Comparison of ENCODE assay signal across 9 mouse cellular contexts in genomic region chr4:155297057-155297456, GRCm38 (mm10). TPM values are rescaled to one million over a fixed set of nuclear protein-coding genes. Genes with fewer than 3 reads are reported as not detected.
DNase-seq lines count a peak whose midpoint lies in the region; ATAC-seq lines count a peak whose summit lies in the region.
"Had no signal": no experiment of that assay in that cellular context is flagged by ENCODE, and none has a peak within 500 bp of the region (broad histone marks: within the 10 kb centered on the region; RNA-seq: fewer than 3 reads in every experiment).

No protein-coding gene starts in this region.

- no peak overlapping the region for H3K9ac ChIP-seq in kidney, embryonic 16.5 days (replicated peaks; ENCODE audit: low read length)
- no peak overlapping the region for H3K9ac ChIP-seq in limb, embryonic 11.5 days (ENCODE audit: low read length)

- H3K27me3 ChIP-seq in kidney, embryonic 16.5 days (ENCODE audit: insufficient read depth, low read length): no peaks in the 10 kb centered on the region
- H3K27me3 ChIP-seq in limb, embryonic 11.5 days (ENCODE audit: control insufficient read depth, insufficient read depth, low read length): no peaks in the 10 kb centered on the region

- no peaks in the 10 kb centered on the region for H3K36me3 ChIP-seq in kidney, embryonic 16.5 days (ENCODE audit: insufficient read depth, low read length)
- H3K36me3 ChIP-seq in limb, embryonic 11.5 days (ENCODE audit: control insufficient read depth, insufficient read depth, low read length): no peaks in the 10 kb centered on the region

- H3K9me3 ChIP-seq in kidney, embryonic 16.5 days (ENCODE audit: low read length): no peaks in the 10 kb centered on the region
- no peaks in the 10 kb centered on the region for H3K9me3 ChIP-seq in limb, embryonic 11.5 days (ENCODE audit: control insufficient read depth, low read length)

- H3K4me1 ChIP-seq in kidney, embryonic 16.5 days (ENCODE audit: insufficient read depth, low read length): no peaks in the 10 kb centered on the region
- H3K4me1 ChIP-seq in limb, embryonic 11.5 days (ENCODE audit: control insufficient read depth, insufficient read depth, low read length): peaks cover 6% of the 10 kb centered on the region; the same call in 1 of the 2 replicates

- WGBS in kidney, embryonic 16.5 days: 54% methylated on average over 2 of the region's 2 CpGs
- WGBS in limb, embryonic 11.5 days: 62% methylated on average over 2 of the region's 2 CpGs

- DNase-seq in adrenal gland, postnatal 10 days: peak; percentile 54
- DNase-seq in adrenal gland, postnatal 4 days (ENCODE audit: low spot score in 2 of 2): no peak
- peak; percentile 71 for DNase-seq in kidney, postnatal 10 days
- peak; percentile 33 for DNase-seq in MEL-GATA-1-ER (ENCODE audit: extremely low read depth, low read depth)
- peak; percentile 73 for DNase-seq in limb, embryonic 11.5 days (ENCODE audit: low spot score)
- no peak for DNase-seq in frontal cortex, adult 2 months (ENCODE audit: extremely low spot score in 1 of 2, low spot score in 1 of 2)
- DNase-seq in urinary bladder, postnatal 4 days (ENCODE audit: low spot score in 2 of 2): no peak

- no peak overlapping the region for H3K27ac ChIP-seq in kidney, embryonic 16.5 days (ENCODE audit: low read length)
- no peak overlapping the region for H3K27ac ChIP-seq in limb, embryonic 11.5 days (replicated peaks; ENCODE audit: low read depth, low read length)
- H3K27ac ChIP-seq: macrophage had no signal

- H3K4me2 ChIP-seq in kidney, embryonic 16.5 days (replicated peaks; ENCODE audit: low read depth, low read length): no peak overlapping the region
- no peak overlapping the region for H3K4me2 ChIP-seq in limb, embryonic 11.5 days (ENCODE audit: low read depth, severe bottlenecking)

- no peak overlapping the region for H3K4me3 ChIP-seq in kidney, embryonic 16.5 days (ENCODE audit: low read length)
- no peak overlapping the region for H3K4me3 ChIP-seq in limb, embryonic 11.5 days (ENCODE audit: low read depth, low read length)

- ATAC-seq in kidney, embryonic 16.5 days (ENCODE audit: low FRiP score, low TSS enrichment): no peak
- ATAC-seq in limb, embryonic 11.5 days (ENCODE audit: insufficient number of reproducible peaks, low FRiP score, low TSS enrichment, low read depth): no peak

RNA-seq across cellular contexts. Expression of gene Faap20, which starts 47.5 kb away (rescaled TPM):
- 10 to 100 TPM; 41.1 to 47.3 TPM for total RNA-seq in adrenal gland, postnatal 10 days (2021)
- 10 to 100 TPM; 54.9 to 56.3 TPM for total RNA-seq in adrenal gland, postnatal 4 days (2021)
- 77.4 and 77.8 TPM in 2 replicates for polyA plus RNA-seq in kidney, embryonic 16.5 days (2015; fragmentation: Nextera tagmentation; extraction: Ambion mirVana)
- 103 and 104 TPM in 2 replicates for polyA plus RNA-seq in limb, embryonic 11.5 days (2014; fragmentation: Nextera tagmentation; extraction: Ambion mirVana)
- polyA plus RNA-seq in frontal cortex, adult 2 months (2012; rRNA removed): 41.0 and 42.9 TPM in 2 replicates

Comparison
In these comparisons a context has a peak if more than half of its experiments do, and no peak if none do; other contexts are left out.
1. DNase-seq: peak in adrenal gland, postnatal 10 days (single experiment), kidney, postnatal 10 days (single experiment), MEL-GATA-1-ER (single experiment) and limb, embryonic 11.5 days (single experiment); none in adrenal gland, postnatal 4 days (0 of 2), frontal cortex, adult 2 months (0 of 2) and urinary bladder, postnatal 4 days (0 of 2).